Mouse (Mus musculus) embryonic fibroblast, embryonic 13.5 days (primary cell): ENCODE data around the gene Ccdc188.

Source experiments
- CTCF ChIP-seq: IDR thresholded peaks from 2 replicates; pipeline ENCODE4 v1.5.1; 2011; ENCODE audit warnings: mild to moderate bottlenecking, control low read depth, low read length, moderate library complexity, borderline replicate concordance; ENCODE audit not compliant: insufficient read depth
- POLR2A ChIP-seq: IDR thresholded peaks from 2 replicates; pipeline ENCODE4 v1.6.1; 2011; ENCODE audit warnings: low read depth, mild to moderate bottlenecking, control low read depth, low read length, moderate library complexity

DNA sequence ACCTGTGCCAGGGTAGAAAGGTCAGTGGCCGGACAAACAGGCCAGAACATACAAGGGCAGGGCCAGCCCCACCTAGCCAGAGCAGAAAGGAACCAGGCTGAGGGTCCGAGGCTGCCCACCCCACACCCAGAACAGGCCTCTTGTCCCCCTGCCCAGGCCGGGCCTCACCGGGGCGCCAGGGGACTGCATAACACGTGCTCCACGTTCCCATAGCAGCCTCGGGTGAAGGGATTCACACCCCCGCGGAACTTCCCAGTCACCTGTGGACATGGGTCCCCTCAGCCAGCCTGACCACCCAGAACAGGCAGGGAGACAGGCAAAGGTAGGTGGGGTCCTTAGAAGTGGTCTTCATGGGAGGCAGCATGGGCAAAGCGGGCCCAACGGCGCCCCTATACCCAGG is 9.5 kb downstream of the Ccdc188 start:
- TF ChIP-seq CTCF, result no peak
- no peak for TF ChIP-seq POLR2A
